Mouse (Mus musculus): Measurements from ENCODE around the gene Rasa3.

Gene Rasa3

GRCm38 (mm10) chr8:13551574-13551830 is 125.9 kb downstream of the Rasa3 start:
- DNase-seq (ENCODE audit: low spot score in 2 of 2): no peak

GRCm38 (mm10) chr8:13550718-13551573 is 126.5 kb downstream of the Rasa3 start:
- DNase-seq (ENCODE audit: low spot score in 2 of 2): peak; percentile 94 to 96

DNA sequence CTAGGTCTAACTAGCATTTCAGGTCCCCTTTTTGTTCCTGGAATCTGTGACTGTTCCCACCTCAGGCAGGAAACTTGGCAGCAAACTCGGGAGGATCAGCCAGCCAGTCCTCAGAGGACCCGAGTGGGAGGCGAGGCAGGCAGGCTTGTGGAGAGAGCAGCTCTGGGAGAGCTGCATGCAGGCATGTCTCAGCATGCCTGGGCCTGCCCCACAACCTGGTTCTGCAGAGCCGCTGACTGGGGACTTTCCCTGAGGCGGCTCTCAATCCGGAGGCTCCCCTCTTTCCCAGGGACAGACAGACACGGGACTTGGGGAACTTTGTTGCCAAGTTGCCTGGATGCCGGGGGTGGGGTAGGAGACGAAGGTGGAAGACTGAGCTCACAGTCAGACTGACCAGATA is 128.6 kb downstream of the Rasa3 start:
- DNase-seq (ENCODE audit: low spot score in 2 of 2): peak; percentile 53 to 63

DNA sequence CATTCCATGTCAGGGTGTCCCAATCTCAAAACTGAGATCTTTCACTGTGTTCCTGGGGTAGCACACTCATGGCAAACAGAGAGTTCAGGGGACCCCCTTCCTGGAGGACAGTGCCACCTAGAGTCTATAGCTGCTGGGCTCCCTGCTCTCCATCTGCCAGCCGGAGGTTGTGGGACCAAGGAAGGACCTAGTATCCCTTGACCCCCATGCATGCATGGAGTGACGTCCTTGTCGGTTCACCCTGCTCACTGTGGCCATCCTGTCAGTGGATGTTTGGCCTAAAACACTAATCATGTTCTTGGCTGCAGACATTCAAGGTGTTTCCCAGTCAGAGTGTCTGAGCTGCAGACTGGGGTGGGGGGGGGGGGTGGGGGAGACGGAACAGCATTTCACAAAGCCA is 129.2 kb downstream of the Rasa3 start:
- DNase-seq (ENCODE audit: low spot score in 2 of 2): peak in 1 of 2 experiments; percentile 13

- no peak for DNase-seq (ENCODE audit: low spot score in 2 of 2)
These were observed 131.0 kb downstream of the Rasa3 start for GRCm38 (mm10) chr8:13546421-13546820.

GRCm38 (mm10) chr8:13541526-13541925 is 135.9 kb downstream of the Rasa3 start:
- DNase-seq (ENCODE audit: low spot score in 2 of 2): no peak

GRCm38 (mm10) chr8:13540122-13540521 is 137.3 kb downstream of the Rasa3 start:
- no peak for DNase-seq (ENCODE audit: low spot score in 2 of 2)

- DNase-seq (ENCODE audit: low spot score in 2 of 2): peak; percentile 40 to 61
These were observed 138.6 kb downstream of the Rasa3 start for GRCm38 (mm10) chr8:13538821-13539220.

DNA sequence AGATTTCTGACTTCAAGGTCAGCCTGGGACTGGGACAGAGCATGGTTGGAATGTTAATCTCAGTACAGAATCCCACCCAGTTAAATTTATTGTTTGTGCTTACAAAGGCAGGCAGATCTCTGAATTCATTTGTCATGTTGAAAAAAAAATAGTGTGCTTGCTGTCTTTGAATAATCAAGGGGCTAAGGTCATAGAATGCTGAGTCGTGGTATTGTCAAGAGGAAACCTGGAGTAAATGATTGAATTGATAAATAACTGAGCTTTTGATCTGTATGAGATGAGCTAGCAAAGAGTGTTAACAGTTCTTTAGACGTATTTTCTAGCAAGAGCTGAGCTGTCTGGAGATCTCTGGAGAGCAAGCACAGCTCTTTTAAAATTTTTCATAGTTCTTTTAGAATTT is 140.3 kb downstream of the Rasa3 start:
- DNase-seq (ENCODE audit: low spot score in 2 of 2): no peak

- no peak for DNase-seq (ENCODE audit: low spot score in 2 of 2)
These were observed 144.3 kb downstream of the Rasa3 start for GRCm38 (mm10) chr8:13533123-13533522.

- no peak for DNase-seq (ENCODE audit: low spot score in 2 of 2)
These were observed 145.7 kb downstream of the Rasa3 start for GRCm38 (mm10) chr8:13531602-13532171.

DNA sequence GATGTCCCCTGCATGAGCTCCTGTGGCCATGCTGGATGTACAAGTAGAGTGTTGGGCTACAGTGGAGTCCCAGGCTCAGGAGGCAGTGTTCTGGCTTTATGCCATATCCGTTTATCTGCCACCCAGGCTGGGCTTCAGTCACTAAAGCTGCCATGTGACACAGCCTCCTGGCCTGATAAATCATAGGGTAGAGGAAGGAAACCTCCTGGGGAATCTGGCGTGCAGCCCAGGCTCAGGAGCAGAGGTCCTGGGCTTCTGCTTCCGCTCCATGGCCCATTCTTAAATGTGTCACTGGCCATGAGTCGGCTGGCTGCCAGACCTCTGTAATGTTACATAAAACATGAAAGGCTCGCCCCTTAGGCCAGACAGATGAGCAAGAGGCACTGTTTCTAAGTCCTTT is 146.5 kb downstream of the Rasa3 start:
- DNase-seq (ENCODE audit: low spot score in 2 of 2): peak; percentile 36 to 42

DNA sequence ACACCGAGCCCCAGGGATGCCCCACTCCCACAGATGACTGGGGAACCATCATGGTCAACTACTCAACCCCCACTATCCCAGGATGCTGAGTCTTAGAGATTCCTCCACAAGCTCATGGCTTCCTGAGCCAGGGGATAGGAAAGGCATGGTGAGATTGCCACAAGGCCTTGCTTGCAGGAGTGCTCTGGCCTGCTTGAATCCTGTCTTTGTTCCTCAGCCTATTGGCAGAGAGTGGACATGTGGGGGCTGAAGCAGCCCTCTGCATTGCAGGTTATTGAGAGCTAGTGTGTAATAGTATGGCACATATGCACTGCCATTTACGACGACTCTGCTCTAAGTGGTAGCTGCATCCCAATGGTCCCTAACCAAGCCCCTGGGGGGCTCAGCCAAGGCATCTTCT is 147.0 kb downstream of the Rasa3 start:
- DNase-seq (ENCODE audit: low spot score in 2 of 2): no peak

GRCm38 (mm10) chr8:13529891-13530316 is 147.5 kb downstream of the Rasa3 start:
- DNase-seq (ENCODE audit: low spot score in 2 of 2): peak; percentile 40 to 57

DNA sequence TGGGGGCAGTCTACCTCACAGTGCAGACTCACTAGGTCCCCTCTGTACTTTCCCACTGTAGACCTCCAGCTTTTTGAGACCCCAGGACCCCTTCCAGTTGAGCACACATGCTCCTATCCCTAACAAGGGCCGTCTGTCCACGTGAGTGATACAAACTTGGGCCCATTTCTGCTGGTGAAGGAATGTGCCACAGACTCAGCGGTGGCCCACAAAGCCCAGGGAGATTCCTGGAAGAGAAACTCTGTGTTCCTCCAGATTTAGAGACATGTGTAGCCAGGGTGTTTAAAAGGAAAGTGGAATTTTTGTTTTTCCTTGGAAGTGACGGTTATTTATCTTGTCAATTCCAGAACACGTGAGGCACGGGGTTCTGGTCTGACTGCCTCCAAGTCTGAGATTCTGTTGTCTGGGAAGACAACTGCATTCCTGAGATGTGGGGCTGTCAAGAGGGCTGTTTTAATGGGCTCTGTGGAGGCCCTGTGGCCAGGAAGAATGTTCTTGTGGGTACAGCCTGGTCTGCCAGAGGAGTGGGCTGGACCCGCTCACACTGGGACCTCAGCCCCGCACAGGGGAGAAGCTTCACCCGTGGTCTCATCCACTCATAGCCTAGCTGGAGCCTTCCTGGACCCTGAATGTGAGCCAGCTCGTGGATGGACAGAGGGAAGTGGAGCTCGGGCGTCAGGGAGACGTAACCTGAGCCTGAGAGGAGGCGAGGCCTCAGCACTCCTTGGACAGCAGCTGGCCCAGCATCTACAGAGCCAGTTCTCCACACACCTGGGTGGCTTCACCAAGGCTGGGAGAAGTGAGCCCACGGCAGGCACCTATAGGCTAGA is 148.2 kb downstream of the Rasa3 start:
- DNase-seq (ENCODE audit: low spot score in 2 of 2): no peak

- DNase-seq (ENCODE audit: low spot score in 2 of 2): no peak
These were observed 156.0 kb downstream of the Rasa3 start for GRCm38 (mm10) chr8:13521392-13521791.

- no peak for DNase-seq (ENCODE audit: low spot score in 2 of 2)
These were observed 157.1 kb downstream of the Rasa3 start for GRCm38 (mm10) chr8:13520349-13520748.

GRCm38 (mm10) chr8:13519503-13519902 is 157.9 kb downstream of the Rasa3 start:
- DNase-seq (ENCODE audit: low spot score in 2 of 2): peak in 1 of 2 experiments; percentile 63

DNA sequence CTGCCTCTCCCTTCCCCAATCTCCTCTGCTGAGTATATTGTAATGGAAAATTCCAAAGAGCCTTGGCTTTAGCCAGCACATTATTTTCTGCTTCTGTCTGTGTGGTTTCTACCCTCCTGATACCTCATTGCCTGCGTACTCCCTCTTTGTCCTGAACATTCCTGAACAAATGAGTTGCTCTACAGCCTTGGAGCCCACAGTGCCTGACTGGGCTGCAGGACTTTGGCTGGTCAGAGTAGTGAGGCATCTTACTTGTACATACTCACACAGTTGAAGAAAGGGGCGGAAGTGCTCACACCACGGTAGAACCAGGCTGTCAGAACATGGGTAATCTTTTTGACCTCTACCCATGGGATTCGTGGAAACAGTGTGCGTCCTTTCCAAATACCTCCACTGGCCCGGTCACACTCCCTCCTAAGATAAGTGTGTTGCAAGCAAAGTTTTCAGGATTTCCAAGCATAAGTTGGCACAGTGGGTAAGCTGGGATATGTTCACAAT is 160.1 kb downstream of the Rasa3 start:
- DNase-seq (ENCODE audit: low spot score in 2 of 2): no peak

Measured in frontal cortex, postnatal 36 days (tissue).